Mouse (Mus musculus) ES-E14 (cell line): Measurements from ENCODE around the gene Dnah12.

Experiments
- CHD2 ChIP-seq: IDR thresholded peaks from 2 replicates; pipeline ENCODE4 v1.6.1; 2014; ENCODE audit warnings: mild to moderate bottlenecking, low read depth, low read length, inconsistent platforms
- MAFK ChIP-seq: IDR thresholded peaks from 2 replicates; pipeline ENCODE4 v1.6.1; 2014; ENCODE audit warnings: mild to moderate bottlenecking, low read depth, low read length, inconsistent platforms; ENCODE audit not compliant: insufficient read depth
- ZC3H11A ChIP-seq: IDR thresholded peaks from 2 replicates; pipeline ENCODE4 v1.6.1; 2012; ENCODE audit warnings: low read depth, mild to moderate bottlenecking, inconsistent platforms, low read length, borderline replicate concordance
- ZNF384 ChIP-seq: IDR thresholded peaks from 2 replicates; pipeline ENCODE4 v1.6.1; 2012; ENCODE audit warnings: low read depth, low read length, inconsistent platforms

- TF ChIP-seq ZC3H11A, result no peak
- no peak for TF ChIP-seq MAFK
- TF ChIP-seq ZNF384, result no peak
- TF ChIP-seq CHD2, result no peak
These were observed 75.1 kb downstream of the Dnah12 start for GRCm38 (mm10) chr14:26768195-26768594.
